Mouse (Mus musculus): ENCODE measurements around the gene Cct5.

DNA sequence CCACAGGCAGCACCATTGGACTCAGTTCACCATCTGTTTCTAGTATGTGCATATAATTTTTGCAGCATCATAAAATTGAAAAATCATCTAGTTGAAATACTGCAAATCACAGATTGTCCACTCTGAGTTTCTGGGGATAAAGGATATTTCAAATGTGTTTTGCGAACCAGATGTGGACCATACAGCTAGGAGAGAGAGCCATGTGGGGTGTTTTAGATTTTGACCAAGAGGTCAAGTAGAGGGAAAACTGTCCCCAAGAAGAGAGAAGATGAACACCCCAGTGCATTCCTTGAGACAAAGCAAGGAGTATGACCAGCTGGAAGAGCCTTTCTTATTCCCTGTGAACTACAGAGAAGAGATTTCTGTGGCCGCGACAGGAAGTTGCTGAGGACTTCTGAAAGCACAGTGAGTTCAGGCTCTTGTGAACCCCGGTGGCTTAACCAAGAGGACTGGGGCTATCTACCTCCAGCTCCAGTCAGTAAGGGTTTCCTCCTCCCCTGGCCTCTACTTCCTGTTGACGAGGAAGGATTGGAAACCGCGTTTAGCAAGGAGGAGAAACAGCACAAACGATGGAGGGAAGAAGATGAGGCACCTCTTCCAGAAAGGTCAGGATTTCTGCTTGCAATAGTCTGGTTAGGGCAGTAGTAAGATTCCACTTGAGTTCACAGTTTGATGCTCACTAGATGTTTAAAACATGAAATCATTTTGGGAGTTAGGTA is 46.4 kb upstream of the Cct5 start:
- TF ChIP-seq CTCF (IDR thresholded peaks at IDR 0.05; ENCODE audit: insufficient read depth, low read depth, low read length): no peak
- no peak for TF ChIP-seq POLR2A (IDR thresholded peaks at IDR 0.05; ENCODE audit: insufficient read depth, low read depth, low read length)

Data from olfactory bulb, adult 2 months (tissue).